Mouse (Mus musculus) lung, postnatal 0 days (tissue): ENCODE measurements at regions not wholly inside any gene's neighbourhood (a gene's known extent, or its start where the extent isn't known, plus 50 kb on each side); places are given as distances from the start of the nearest gene placed in this dataset.
A peak's percentile ranks its signal among the peaks of the same experiment; 100 is the strongest.

ENCODE experiments used
- ATAC-seq: fragments of 200-750 bp; cut with Nextera tagmentation; 2 replicates; pipeline ENCODE4 v1.8.0; 2017; ENCODE audit warnings: moderate library complexity
- DNase-seq: peaks from one replicate; pipeline ENCODE4 v3.0.0-alpha.2; 2016; ENCODE audit warnings: low spot score
- H3K27ac ChIP-seq: fragments of 300-500 bp; sonication (generic); 2 replicates; pipeline ENCODE4 v1.5.1; 2014; ENCODE audit warnings: antibody characterized with exemption, mild to moderate bottlenecking, low read length, mixed read lengths
- H3K27me3 ChIP-seq: fragments of 300-500 bp; sonication (generic); replicated peaks from 2 replicates; pipeline ENCODE4 v1.6.1; 2014; ENCODE audit warnings: low read length, mixed read lengths; ENCODE audit not compliant: insufficient read depth
- H3K36me3 ChIP-seq: fragments of 300-500 bp; sonication (generic); 2 replicates; pipeline ENCODE4 v1.6.1; 2014; ENCODE audit warnings: low read length, mixed read lengths; ENCODE audit not compliant: insufficient read depth
- H3K4me1 ChIP-seq: fragments of 300-500 bp; sonication (generic); 2 replicates; pipeline ENCODE4 v1.6.1; 2014; ENCODE audit warnings: antibody characterized with exemption, low read depth, low read length, mixed read lengths; ENCODE audit not compliant: insufficient read depth
- H3K4me2 ChIP-seq: fragments of 300-500 bp; sonication (generic); replicated peaks from 2 replicates; pipeline ENCODE4 v1.6.1; 2014; ENCODE audit warnings: low read depth, mild to moderate bottlenecking, low read length, moderate library complexity, mixed read lengths
- H3K4me3 ChIP-seq: fragments of 300-500 bp; sonication (generic); 2 replicates; pipeline ENCODE4 v1.5.1; 2014; ENCODE audit warnings: low read depth, low read length
- H3K9ac ChIP-seq: fragments of 300-500 bp; sonication (generic); replicated peaks from 2 replicates; pipeline ENCODE4 v1.6.1; 2014; ENCODE audit warnings: low read depth, mild to moderate bottlenecking
- H3K9me3 ChIP-seq: fragments of 300-500 bp; sonication (generic); 2 replicates; pipeline ENCODE4 v1.6.1; 2016; ENCODE audit warnings: low read length, mixed read lengths
- CTCF ChIP-seq: IDR thresholded peaks from 2 replicates; pipeline ENCODE4 v1.5.1; 2016; ENCODE audit warnings: antibody characterized with exemption, mild to moderate bottlenecking
- EP300 ChIP-seq: IDR thresholded peaks from 2 replicates; pipeline ENCODE4 v1.6.1; 2016; ENCODE audit warnings: antibody characterized with exemption, mild to moderate bottlenecking, control low read depth
- WGBS: fragments of 180-500 bp; shearing (Covaris S2); extraction: QIAGEN DNeasy Blood & Tissue Kit; methylation state at CpG from one replicate; pipeline ENCODE4 v1.1.7; 2014; 5-methylcytosine and 5-hydroxymethylcytosine counted together

- no peak for DNase-seq
- Histone ChIP-seq H3K27ac (no peak overlapping the region), H3K4me3 (no peak overlapping the region), H3K9me3 (no peaks in the 10 kb centered on the region), H3K27me3 (no peaks in the 10 kb centered on the region), H3K9ac (no peak overlapping the region), H3K4me2 (no peak overlapping the region), H3K36me3 (no peaks in the 10 kb centered on the region), H3K4me1 (no peaks in the 10 kb centered on the region)
- ATAC-seq: no peak
- 86% methylated on average over 2 of the region's 2 CpGs for WGBS
- TF ChIP-seq CTCF (no peak), EP300 (no peak)
Observed at GRCm38 (mm10) chr9:26505941-26506340, 227.6 kb upstream of the B3gat1 start.

DNA sequence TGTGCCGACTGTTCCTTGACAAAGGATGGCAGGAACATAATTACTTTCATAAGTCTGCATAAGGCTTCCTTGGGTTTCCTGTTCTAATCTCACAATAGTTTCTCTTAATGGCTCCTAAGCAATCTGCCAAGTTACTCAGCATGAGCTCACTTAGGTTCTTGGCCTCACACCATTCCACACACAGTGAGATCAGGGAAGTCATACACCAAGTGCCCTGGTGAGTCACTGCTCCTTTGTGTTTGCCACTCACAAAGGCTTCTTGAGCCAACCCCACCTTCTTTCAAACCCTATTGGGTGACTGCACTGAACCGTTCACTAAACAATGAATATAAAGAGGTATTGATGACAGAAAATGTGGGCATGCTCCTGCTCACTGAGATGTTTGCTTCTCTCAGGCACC lies 214.9 kb upstream of the B3gat1 start:
- Histone ChIP-seq H3K4me3 (no peak overlapping the region), H3K9ac (no peak overlapping the region), H3K4me2 (no peak overlapping the region), H3K4me1 (no peaks in the 10 kb centered on the region), H3K9me3 (no peaks in the 10 kb centered on the region), H3K27ac (no peak overlapping the region), H3K36me3 (no peaks in the 10 kb centered on the region), H3K27me3 (no peaks in the 10 kb centered on the region)
- TF ChIP-seq CTCF (no peak), EP300 (no peak)
- ATAC-seq (peak; percentile 56), DNase-seq (peak; percentile 32)
- 48% methylated on average over 2 of the region's 2 CpGs for WGBS

DNA sequence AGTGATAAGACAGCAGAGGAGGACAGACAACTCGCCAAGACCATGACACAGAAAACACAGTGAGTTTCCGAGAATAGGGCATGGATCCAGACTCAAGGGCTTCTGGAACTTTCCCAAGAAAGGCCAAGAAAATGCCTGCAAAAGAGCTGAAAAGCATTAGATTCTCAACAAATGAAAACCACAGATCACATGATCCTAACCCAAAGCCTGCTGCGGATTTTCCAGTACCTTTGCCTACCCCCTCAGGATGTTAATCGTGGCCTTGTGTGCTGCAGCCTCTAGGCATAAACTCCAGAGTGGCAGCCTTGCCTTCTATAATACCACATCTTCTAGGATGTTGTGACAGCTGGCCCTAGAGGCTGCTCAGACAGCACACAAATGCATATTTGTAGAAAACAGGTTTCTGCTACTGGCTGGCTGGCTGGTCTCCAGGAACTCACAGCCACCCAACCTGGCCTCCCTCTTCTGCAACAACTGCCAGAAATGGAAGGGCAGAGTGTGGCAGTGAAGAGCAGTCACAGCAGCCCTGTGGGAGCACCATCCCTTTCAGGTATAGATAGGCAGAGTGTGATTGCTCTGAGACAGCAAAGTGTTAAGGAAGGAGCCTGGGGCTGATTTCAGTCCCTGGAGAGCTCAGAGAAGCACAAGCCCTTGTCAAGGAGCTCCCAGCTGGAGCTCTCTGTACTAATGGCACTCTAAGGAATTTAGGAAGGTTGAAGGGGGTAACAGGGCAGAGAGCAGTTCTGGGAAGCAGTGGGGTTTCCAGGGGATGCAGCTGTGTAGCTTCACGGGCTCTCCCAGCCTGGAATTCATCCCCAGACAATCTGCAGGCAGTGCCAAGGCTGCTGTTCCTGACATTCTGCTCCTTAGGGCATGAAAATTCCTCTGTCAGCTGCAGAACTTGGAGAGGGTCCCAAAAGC lies 213.7 kb upstream of the B3gat1 start:
- 41% methylated on average over 5 of the region's 5 CpGs for WGBS
- H3K4me2 ChIP-seq: no peak overlapping the region
- H3K27ac ChIP-seq: no peak overlapping the region
- H3K4me3 ChIP-seq: no peak overlapping the region
- no peaks in the 10 kb centered on the region for H3K27me3 ChIP-seq
- DNase-seq: peak; percentile 25
- H3K4me1 ChIP-seq: no peaks in the 10 kb centered on the region
- ATAC-seq: peak; percentile 67
- no peaks in the 10 kb centered on the region for H3K36me3 ChIP-seq
- H3K9me3 ChIP-seq: no peaks in the 10 kb centered on the region
- no peak overlapping the region for H3K9ac ChIP-seq
- TF ChIP-seq CTCF: no peak
- no peak for TF ChIP-seq EP300

GRCm38 (mm10) chr9:26524089-26524488 lies 209.4 kb upstream of the B3gat1 start:
- Histone ChIP-seq H3K36me3 (no peaks in the 10 kb centered on the region), H3K4me3 (no peak overlapping the region), H3K4me2 (no peak overlapping the region), H3K27ac (no peak overlapping the region), H3K9ac (no peak overlapping the region), H3K9me3 (no peaks in the 10 kb centered on the region), H3K4me1 (no peaks in the 10 kb centered on the region), H3K27me3 (no peaks in the 10 kb centered on the region)
- ATAC-seq: no peak
- WGBS: 19% methylated on average over 1 of the region's 1 CpGs
- no peak for DNase-seq
- TF ChIP-seq CTCF: no peak
- TF ChIP-seq EP300: no peak

DNA sequence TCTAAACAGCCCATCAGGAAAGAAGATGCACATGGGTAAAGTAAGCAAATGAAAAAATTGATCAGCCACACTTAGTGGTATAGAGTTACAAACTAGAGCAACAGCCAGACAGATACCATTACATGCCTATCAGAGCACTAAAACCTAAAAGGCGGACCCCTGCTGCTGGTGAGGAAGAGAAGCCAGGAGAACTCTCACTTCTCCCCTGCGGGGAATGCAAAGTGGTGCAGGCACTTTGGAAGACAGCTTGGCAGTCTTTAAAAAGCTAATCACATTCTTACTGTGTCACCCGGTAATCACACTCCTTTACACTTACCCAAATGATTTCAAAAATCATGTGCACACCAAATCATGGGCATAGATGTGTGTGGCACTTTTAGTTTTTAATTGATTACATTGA lies 204.8 kb upstream of the B3gat1 start:
- H3K27me3 ChIP-seq: no peaks in the 10 kb centered on the region
- no peaks in the 10 kb centered on the region for H3K4me1 ChIP-seq
- DNase-seq: no peak
- TF ChIP-seq EP300 (no peak), CTCF (no peak)
- no peak for ATAC-seq
- no peaks in the 10 kb centered on the region for H3K36me3 ChIP-seq
- H3K4me3 ChIP-seq: no peak overlapping the region
- 14% methylated on average over 3 of the region's 3 CpGs for WGBS
- no peak overlapping the region for H3K4me2 ChIP-seq
- no peak overlapping the region for H3K9ac ChIP-seq
- H3K27ac ChIP-seq: no peak overlapping the region
- H3K9me3 ChIP-seq: no peaks in the 10 kb centered on the region

- H3K4me3 ChIP-seq: no peak overlapping the region
- H3K4me2 ChIP-seq: no peak overlapping the region
- 81% methylated on average over 2 of the region's 2 CpGs for WGBS
- H3K9ac ChIP-seq: no peak overlapping the region
- DNase-seq: no peak
- no peaks in the 10 kb centered on the region for H3K9me3 ChIP-seq
- TF ChIP-seq CTCF (no peak), EP300 (no peak)
- ATAC-seq: no peak
- H3K27ac ChIP-seq: no peak overlapping the region
- no peaks in the 10 kb centered on the region for H3K36me3 ChIP-seq
- H3K27me3 ChIP-seq: no peaks in the 10 kb centered on the region
- no peaks in the 10 kb centered on the region for H3K4me1 ChIP-seq
Observed at GRCm38 (mm10) chr9:26539042-26539441, 194.5 kb upstream of the B3gat1 start.
